Mouse (Mus musculus) kidney, adult 2 months (tissue): ENCODE data around the gene Egfem1. TPM values are rescaled to one million over a fixed set of nuclear protein-coding genes. Genes with fewer than 3 reads are reported as not detected.

Experiments used
- DNase-seq: peaks from one replicate; pipeline ENCODE4 v3.0.0; 2021
- H3K27ac ChIP-seq: fragments of 200-500 bp; 2 replicates; pipeline ENCODE4 v1.5.1; 2012; ENCODE audit warnings: low read depth, low read length, control low read depth, inconsistent platforms; ENCODE audit not compliant: insufficient read depth
- H3K27me3 ChIP-seq: fragments of 200-500 bp; replicated peaks from 2 replicates; pipeline ENCODE4 v1.6.1; 2012; ENCODE audit warnings: mild to moderate bottlenecking, moderate library complexity, low read length, inconsistent platforms; ENCODE audit not compliant: control insufficient read depth, insufficient read depth
- H3K36me3 ChIP-seq: fragments of 200-500 bp; 2 replicates; pipeline ENCODE4 v1.6.1; 2012; ENCODE audit warnings: mild to moderate bottlenecking, moderate library complexity, low read length, inconsistent platforms; ENCODE audit not compliant: control insufficient read depth, insufficient read depth
- H3K4me1 ChIP-seq: fragments of 200-500 bp; 2 replicates; pipeline ENCODE4 v1.6.1; 2011; ENCODE audit warnings: low read length; ENCODE audit not compliant: control insufficient read depth, insufficient read depth
- H3K4me3 ChIP-seq: fragments of 200-500 bp; 2 replicates; pipeline ENCODE4 v1.5.1; 2011; ENCODE audit warnings: mild to moderate bottlenecking, low read depth, low read length, control low read depth; ENCODE audit not compliant: insufficient read depth
- CTCF ChIP-seq: fragments of 200-500 bp; conservative IDR thresholded peaks from 2 replicates; pipeline ENCODE4 v1.5.1; 2011; ENCODE audit warnings: low read depth, mild to moderate bottlenecking, control low read depth, low read length, moderate library complexity, mixed read lengths; ENCODE audit not compliant: insufficient read depth, insufficient read length
- POLR2A ChIP-seq: fragments of 200-500 bp; IDR thresholded peaks from one replicate; pipeline ENCODE4 v1.6.1; 2011; ENCODE audit warnings: low read depth, low read length, control low read depth
- WGBS: fragments of 180-500 bp; shearing (Covaris S2); methylation state at CpG from one replicate; pipeline ENCODE4 v1.1.7; 2018; 5-methylcytosine and 5-hydroxymethylcytosine counted together
- polyA plus RNA-seq: library from polyadenylated mRNA; depleted of rRNA; stranded (reverse); fragments of >200 nt; gene quantifications from 2 replicates; pipeline ENCODE4 v1.2.3, GENCODE M21; 2012

The Egfem1 gene
- polyA plus RNA-seq, 1 experiment: 0.25 TPM

DNA sequence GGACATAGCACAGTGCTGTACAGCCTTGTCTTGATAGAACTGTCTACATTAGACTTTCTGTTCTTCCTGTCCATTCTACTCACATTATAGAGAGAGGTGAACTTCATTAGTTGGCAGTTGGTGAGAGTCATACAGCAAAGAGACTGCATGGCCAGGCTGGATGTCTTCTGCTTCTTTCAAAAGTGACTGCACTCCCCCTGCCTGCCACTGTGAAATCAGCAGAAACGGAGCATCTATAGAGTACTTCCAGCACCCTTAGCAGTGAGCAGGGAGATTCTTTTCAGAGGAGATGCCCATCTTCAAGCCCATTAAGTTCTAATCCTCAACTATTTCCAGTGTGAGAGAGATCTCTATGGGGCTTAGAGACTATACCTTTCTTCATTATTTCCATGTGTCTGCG lies 147.9 kb downstream of the Egfem1 start:
- no peaks in the 10 kb centered on the region for H3K27me3 ChIP-seq
- no peaks in the 10 kb centered on the region for H3K4me1 ChIP-seq
- no peaks in the 10 kb centered on the region for H3K36me3 ChIP-seq
- TF ChIP-seq POLR2A: no peak
- TF ChIP-seq CTCF: no peak
- WGBS: 70% methylated on average over 2 of the region's 2 CpGs
- no peak overlapping the region for H3K27ac ChIP-seq
- H3K4me3 ChIP-seq: no peak overlapping the region
- no peak for DNase-seq

DNA sequence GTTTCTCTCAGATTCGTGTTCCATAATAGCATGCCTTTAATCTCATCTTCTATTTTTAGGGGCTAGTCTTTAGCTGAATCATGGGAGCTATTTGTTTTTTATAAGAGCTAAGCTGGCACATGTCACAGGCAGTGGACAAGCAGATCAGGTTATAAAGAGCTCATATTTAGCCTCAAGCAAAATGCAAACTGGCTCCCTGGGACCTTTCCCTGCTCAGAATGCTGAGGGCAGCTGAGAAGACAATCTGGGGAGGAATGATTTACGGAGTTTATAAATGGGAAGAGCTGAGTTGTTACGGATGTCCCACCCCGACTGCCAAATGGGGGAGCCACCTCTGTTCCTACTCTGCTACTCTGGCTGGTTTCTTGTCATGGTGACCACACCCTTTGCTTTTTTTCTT lies 153.7 kb downstream of the Egfem1 start:
- no peak for TF ChIP-seq POLR2A
- no peak for TF ChIP-seq CTCF
- Histone ChIP-seq H3K4me3 (no peak overlapping the region), H3K27me3 (no peaks in the 10 kb centered on the region), H3K27ac (no peak overlapping the region), H3K4me1 (no peaks in the 10 kb centered on the region), H3K36me3 (no peaks in the 10 kb centered on the region)
- no peak for DNase-seq
- WGBS: 41% methylated on average over 4 of the region's 4 CpGs

DNA sequence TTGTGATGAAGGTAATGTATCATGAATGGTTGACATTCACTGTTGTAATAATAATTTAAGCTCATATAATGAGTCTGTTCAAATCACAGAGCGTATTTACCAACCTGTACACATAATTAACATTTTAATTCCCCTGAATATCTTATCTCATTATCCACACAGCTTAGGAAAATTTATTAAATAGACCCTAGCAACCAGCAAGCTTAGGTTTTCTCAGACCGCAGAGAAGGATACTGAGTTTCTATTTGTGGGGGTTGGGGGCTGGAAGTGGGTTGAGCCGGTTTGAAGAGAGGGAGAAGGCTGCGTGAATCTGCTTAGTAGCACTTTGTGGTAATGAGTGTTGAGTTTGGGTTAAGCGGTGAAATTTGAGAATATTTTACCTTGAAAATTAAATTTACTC lies 154.7 kb downstream of the Egfem1 start:
- TF ChIP-seq POLR2A: no peak
- TF ChIP-seq CTCF: no peak
- no peak for DNase-seq
- WGBS: 88% methylated on average over 5 of the region's 5 CpGs
- no peak overlapping the region for H3K4me3 ChIP-seq
- no peaks in the 10 kb centered on the region for H3K27me3 ChIP-seq
- H3K4me1 ChIP-seq: no peaks in the 10 kb centered on the region
- H3K27ac ChIP-seq: no peak overlapping the region
- H3K36me3 ChIP-seq: no peaks in the 10 kb centered on the region

DNA sequence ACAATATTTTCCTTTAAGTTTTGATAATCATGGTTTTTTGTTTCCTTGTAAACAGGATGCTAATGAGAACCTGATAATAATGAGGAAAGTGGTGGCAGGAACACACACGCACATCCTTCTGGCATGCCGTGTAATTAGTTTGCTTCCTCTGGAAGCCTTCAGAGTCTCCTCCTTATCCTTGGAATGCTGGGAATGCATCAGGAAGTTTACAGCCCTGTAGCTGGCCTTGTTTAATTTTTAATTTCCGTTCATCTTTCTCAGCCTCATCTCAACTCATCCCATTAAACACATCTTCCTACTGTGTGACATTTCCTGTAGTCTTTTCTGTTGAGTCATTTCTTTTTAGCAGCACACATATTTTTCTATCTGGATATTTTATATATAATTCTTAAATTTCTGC lies 161.8 kb downstream of the Egfem1 start:
- Histone ChIP-seq H3K4me3 (no peak overlapping the region), H3K4me1 (no peaks in the 10 kb centered on the region), H3K27ac (no peak overlapping the region), H3K36me3 (no peaks in the 10 kb centered on the region), H3K27me3 (no peaks in the 10 kb centered on the region)
- TF ChIP-seq POLR2A (no peak), CTCF (no peak)
- DNase-seq: peak; percentile 2
- 11% methylated on average over 3 of the region's 3 CpGs for WGBS

DNA sequence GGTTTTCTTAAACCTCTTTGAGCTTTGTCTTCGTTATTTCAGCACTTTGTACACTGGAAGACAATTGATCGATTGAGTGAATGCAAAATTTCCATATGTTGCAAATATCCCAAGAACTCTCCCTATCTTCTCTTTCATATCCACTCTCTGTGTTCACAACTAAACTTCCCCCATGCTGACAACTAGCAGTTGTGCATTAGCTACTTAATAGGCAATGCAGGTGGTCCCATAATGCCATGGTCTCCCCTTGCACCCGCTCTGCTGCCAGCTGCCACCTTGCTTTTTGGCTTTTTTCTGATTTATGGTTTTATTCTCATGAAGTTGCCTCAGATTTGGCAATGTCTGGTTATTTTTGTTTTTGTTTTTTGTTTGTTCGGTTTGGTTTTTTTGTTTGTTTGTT lies 209.8 kb downstream of the Egfem1 start:
- Histone ChIP-seq H3K27me3 (no peaks in the 10 kb centered on the region), H3K36me3 (no peaks in the 10 kb centered on the region), H3K4me1 (no peaks in the 10 kb centered on the region), H3K27ac (no peak overlapping the region), H3K4me3 (no peak overlapping the region)
- no peak for TF ChIP-seq POLR2A
- no peak for TF ChIP-seq CTCF
- DNase-seq: no peak
- WGBS: 89% methylated on average over 4 of the region's 4 CpGs

DNA sequence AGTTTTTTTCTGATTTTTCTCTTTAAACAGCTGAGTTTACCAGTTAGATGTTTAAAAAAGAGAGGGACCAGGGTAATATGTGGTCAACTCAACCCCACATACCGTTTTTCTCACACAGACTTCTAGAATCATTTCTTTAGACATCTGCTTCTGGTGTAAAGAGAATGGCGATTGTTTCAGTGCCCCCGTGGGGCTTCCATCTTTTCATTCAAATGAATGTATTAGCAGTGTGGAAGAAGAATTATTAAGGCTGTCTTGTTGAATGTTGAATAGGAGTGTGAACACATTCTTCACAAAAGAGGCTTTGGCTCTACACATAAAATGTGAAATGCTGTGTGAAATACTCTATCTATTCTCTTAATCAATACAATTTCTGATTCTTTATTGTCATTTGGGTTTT lies 210.4 kb downstream of the Egfem1 start:
- WGBS: 75% methylated on average over 3 of the region's 3 CpGs
- Histone ChIP-seq H3K36me3 (no peaks in the 10 kb centered on the region), H3K4me3 (no peak overlapping the region), H3K4me1 (no peaks in the 10 kb centered on the region), H3K27ac (no peak overlapping the region), H3K27me3 (no peaks in the 10 kb centered on the region)
- no peak for DNase-seq
- no peak for TF ChIP-seq CTCF
- TF ChIP-seq POLR2A: no peak

DNA sequence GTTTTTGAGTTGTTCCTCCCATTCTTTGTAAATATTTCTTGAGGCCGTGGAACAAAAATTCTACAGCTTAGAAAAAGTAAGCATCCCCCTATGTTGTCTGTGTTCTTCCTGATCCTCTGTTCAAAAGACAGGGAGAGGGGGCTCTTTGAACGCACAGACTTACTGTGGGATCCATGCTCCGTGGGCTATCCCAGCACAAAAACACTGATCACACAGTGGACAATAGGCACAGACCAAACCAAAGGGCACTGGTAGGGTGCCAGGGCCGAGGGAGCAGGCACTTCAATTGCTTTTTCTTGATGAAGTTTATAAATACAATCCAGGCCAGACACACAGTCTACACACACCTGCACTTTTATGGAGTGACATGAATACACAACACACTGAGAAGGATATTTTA lies 211.4 kb downstream of the Egfem1 start:
- no peak overlapping the region for H3K27ac ChIP-seq
- H3K36me3 ChIP-seq: no peaks in the 10 kb centered on the region
- H3K27me3 ChIP-seq: no peaks in the 10 kb centered on the region
- DNase-seq: no peak
- H3K4me1 ChIP-seq: no peaks in the 10 kb centered on the region
- WGBS: 86% methylated on average over 4 of the region's 4 CpGs
- no peak for TF ChIP-seq CTCF
- no peak for TF ChIP-seq POLR2A
- H3K4me3 ChIP-seq: no peak overlapping the region
